Mouse (Mus musculus) heart, postnatal 25 days (tissue): Measurements from ENCODE around the gene Galnt16. TPM values are rescaled to one million over a fixed set of nuclear protein-coding genes. Genes with fewer than 3 reads are reported as not detected.

ENCODE experiments used
- DNase-seq: peaks from one replicate; pipeline ENCODE4 v3.0.0; 2022; ENCODE audit warnings: low spot score
- intact Hi-C: fragments of 180-260 bp; cut with DNase I; formaldehyde crosslinking; loops from one replicate; pipeline ENCODE4 v1.15.1; 2025
- total RNA-seq, 2 experiments: library from RNA; stranded (reverse); gene quantifications; 2 replicates each; pipeline ENCODE4 v1.2.3; 2021

Galnt16 gene
- total RNA-seq, 2 experiments from 2014 or later, result 3.9 to 4.3 TPM

DNA sequence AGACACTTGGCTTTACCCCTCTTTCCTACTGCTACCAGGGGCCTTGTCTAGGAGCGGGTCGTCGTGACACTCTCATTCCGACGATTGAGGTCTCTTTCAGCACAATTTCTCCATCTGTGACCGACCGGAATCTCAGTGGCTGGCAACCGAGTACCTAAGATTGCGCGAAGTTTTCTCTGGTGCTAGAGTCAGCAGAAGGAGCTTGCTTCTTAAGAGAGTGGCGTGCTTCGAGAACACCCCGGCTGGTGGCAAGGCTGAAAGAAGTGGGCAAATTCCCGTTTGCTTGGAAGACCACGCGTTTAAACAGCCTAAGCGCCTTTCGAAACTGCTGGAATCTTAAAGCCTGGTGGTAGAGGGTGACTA lies 126.4 kb downstream of the Galnt16 start:
- intact Hi-C loops, result no loop called here
- no peak for DNase-seq

- no peak for DNase-seq
- intact Hi-C loops, result no loop called here
Measured at GRCm38 (mm10) chr12:80646377-80646776, 128.3 kb downstream of the Galnt16 start.

- no peak for DNase-seq
- intact Hi-C loops, result no loop called here
Measured at GRCm38 (mm10) chr12:80653951-80654658, 136.0 kb downstream of the Galnt16 start.

- DNase-seq, result no peak
- intact Hi-C loops, result no loop called here
Measured at GRCm38 (mm10) chr12:80654659-80655025, 136.6 kb downstream of the Galnt16 start.

DNA sequence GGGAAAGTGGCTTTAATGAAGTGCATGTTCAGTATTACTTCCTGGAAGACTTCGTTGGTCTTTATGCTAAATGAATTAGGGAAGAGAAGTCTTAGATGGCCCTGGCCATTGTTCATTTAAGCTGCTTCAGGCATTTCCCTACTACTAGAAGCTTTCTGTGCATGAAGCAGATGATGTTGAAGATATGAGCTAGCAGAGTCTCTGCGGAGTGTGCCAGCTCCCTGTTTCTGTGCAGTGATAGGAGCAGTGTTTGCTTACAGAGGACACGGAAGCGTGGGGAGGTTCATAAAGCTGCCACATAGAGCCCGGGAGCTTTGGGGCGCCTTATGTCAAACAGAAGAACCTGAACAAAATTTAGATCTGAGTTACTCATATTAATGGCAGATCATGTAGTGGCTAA lies 140.6 kb downstream of the Galnt16 start:
- intact Hi-C loops, result no loop called here
- no peak for DNase-seq

- intact Hi-C loops, result no loop called here
- no peak for DNase-seq
Measured at GRCm38 (mm10) chr12:80662322-80662721, 144.2 kb downstream of the Galnt16 start.

DNA sequence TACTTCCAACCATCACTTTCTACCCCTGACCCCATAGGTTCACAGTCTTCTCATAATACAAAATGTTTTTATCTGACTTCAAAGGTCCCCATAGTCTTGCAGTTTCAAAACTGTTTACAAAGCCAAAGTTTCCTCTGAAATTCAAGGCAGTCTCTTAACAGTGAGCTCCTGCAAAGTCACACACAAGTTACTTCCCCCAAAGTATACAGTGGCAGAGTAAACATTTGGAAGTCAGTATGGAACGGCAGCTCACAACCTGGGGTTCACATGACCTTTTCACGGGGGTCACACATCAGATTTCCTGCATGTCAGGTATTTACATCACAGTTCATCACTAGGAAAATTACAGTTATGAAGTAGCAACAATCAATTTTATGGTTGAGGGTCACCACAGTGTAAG lies 145.9 kb downstream of the Galnt16 start:
- intact Hi-C loops, result no loop called here

DNA sequence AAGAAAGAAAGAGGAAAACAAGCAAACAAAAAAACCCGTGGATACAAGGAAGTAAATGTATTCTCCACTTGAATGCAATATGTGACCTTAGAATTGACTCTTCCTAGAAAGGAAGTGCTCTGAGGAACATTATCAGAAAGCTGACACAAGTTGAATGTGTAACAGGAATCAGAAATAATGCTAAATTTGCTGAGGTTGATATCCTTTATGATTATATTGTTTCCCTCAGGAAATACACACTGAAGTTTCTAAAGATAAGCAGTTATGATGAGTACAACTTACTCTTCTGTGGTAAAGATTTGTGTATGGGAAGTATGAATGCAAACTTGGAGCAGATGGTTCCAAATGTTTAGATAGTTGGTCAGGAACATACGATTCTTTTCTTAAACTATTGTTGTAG lies 150.3 kb downstream of the Galnt16 start:
- no peak for DNase-seq
- intact Hi-C loops, result no loop called here

More for the DNA sequence above, 145.9 kb downstream of the Galnt16 start:
- DNase-seq, result no peak

- no peak for DNase-seq
- intact Hi-C loops, result loop anchor here (5.0 kb wide), 1 partner anchor 171 kb away; no protein-coding TSS in a partner anchor
Measured at GRCm38 (mm10) chr12:80673170-80673569, 155.1 kb downstream of the Galnt16 start.

Other genes starting within 250 kb of the Galnt16 start
- gene Dcaf5, start 81.7 kb upstream of the Galnt16 start, total RNA-seq, result 10 to 100 TPM; 33.0 to 35.4 TPM
- gene Exd2, start 55.2 kb upstream of the Galnt16 start, total RNA-seq, result 10 to 100 TPM; 14.3 to 14.4 TPM
- 10 to 100 TPM; 17.2 to 18.2 TPM for gene Slc39a9, start 125.6 kb downstream of the Galnt16 start, total RNA-seq
- 10 to 100 TPM; 25.0 to 26.1 TPM for gene Erh, start 126.1 kb downstream of the Galnt16 start, total RNA-seq
- not detected for gene Plekhd1, start 174.3 kb downstream of the Galnt16 start, total RNA-seq
- under 1 TPM; 0.06 to 0.08 TPM for gene Ccdc177, start 242.4 kb downstream of the Galnt16 start, total RNA-seq